Mouse (Mus musculus) ES-CJ7 (cell line): ENCODE measurements around the gene Runx1.

Experiments
- DNase-seq: peaks from one replicate; pipeline ENCODE4 v3.0.0; 2011; ENCODE audit warnings: low read depth, low spot score

Gene Runx1

GRCm38 (mm10) chr16:92573193-92573592 lies 252.8 kb downstream of the Runx1 start:
- DNase-seq: no peak

GRCm38 (mm10) chr16:92571246-92571645 lies 254.7 kb downstream of the Runx1 start:
- DNase-seq: peak; percentile 81

GRCm38 (mm10) chr16:92566146-92566545 lies 259.8 kb downstream of the Runx1 start:
- DNase-seq: no peak

- DNase-seq: peak; percentile 75
Measured at GRCm38 (mm10) chr16:92565708-92566107, 260.2 kb downstream of the Runx1 start.

- DNase-seq: no peak
Measured at GRCm38 (mm10) chr16:92565291-92565690, 260.7 kb downstream of the Runx1 start.

GRCm38 (mm10) chr16:92555051-92555450 lies 270.9 kb downstream of the Runx1 start:
- no peak for DNase-seq

GRCm38 (mm10) chr16:92552858-92553257 lies 273.1 kb downstream of the Runx1 start:
- no peak for DNase-seq

- DNase-seq: no peak
Measured at GRCm38 (mm10) chr16:92552106-92552382, 273.9 kb downstream of the Runx1 start.
